Mouse (Mus musculus): ENCODE measurements around the gene Cotl1. TPM values are rescaled to one million over a fixed set of nuclear protein-coding genes. Genes with fewer than 3 reads are reported as not detected.

Cotl1 gene
- polyA plus RNA-seq, 1 experiment from 2014 or later = 92.3 TPM

DNA sequence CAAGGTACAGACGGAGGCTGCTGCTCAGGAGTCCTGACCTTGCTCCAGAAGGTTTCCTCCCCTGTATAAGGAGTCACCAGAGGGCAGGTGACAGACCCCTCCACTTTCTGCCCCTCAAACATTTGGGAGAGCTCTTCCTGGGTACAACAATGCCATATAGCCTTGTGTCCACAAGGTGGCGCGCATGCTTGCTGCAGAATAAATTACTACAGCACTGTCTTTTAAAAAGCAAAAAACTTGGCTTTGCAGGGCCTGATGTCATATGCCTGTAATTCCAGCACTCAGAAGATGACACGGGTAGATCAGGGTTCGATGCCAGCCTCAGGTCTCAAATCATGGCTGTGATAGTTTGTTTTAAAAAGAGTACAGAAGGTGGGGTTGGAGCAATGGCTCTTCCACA lies 57.6 kb downstream of the Cotl1 start:
- Histone ChIP-seq H3K27me3 (no peaks in the 10 kb centered on the region; the same call in 1 of the 2 replicates), H3K4me2 (no peak overlapping the region), H3K36me3 (ENCODE audit: poor library complexity, severe bottlenecking) (no peaks in the 10 kb centered on the region), H3K4me3 (no peak overlapping the region), H3K4me1 (peaks cover 41% of the 10 kb centered on the region), H3K9me3 (replicated peaks) (no peaks in the 10 kb centered on the region), H3K27ac (no peak overlapping the region), H3K9ac (no peak overlapping the region)
- ATAC-seq = no peak
- WGBS = 8% methylated on average over 5 of the region's 5 CpGs

DNA sequence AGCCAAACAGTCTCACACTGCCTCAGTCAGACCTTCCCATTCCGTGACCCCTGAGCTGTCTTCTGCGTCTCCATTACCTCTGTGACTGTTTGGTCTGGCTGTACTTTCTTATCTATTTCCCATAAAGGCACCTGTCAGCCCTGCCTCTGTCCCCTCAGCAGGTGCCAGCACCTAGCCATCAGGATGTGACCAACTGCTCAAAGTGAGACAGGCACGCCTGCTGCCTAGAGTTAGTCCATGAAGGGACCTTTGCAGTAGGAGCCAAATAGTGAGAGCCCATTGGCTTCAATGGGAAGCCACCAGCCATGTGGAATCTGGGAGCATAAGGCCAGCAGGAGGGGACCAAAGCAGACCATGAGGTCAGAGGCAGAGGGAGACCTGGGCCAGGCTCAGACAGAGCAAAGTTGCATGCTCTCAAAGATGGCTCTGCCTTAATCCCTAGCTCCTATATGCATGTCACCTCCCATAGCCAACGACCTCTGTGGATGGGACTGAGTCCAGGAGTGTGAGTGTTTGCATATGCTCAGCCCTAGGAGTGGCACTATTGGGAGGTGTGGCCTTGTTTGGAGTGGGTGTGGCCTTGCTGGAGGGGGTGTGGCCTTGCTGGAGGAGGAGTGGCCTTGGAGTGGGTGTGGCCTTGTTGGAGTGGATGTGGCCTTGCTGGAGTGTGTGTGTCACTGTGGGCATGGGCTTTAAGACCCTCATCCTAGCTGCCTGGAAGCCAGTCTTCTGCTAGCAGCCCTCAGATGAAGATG lies 59.1 kb downstream of the Cotl1 start:
- Histone ChIP-seq H3K27me3 (no peaks in the 10 kb centered on the region; the same call in 1 of the 2 replicates), H3K4me3 (no peak overlapping the region), H3K27ac (no peak overlapping the region), H3K9me3 (replicated peaks) (no peaks in the 10 kb centered on the region), H3K4me2 (no peak overlapping the region), H3K9ac (no peak overlapping the region), H3K36me3 (ENCODE audit: poor library complexity, severe bottlenecking) (no peaks in the 10 kb centered on the region), H3K4me1 (peaks cover 46% of the 10 kb centered on the region)
- ATAC-seq = no peak
- 73% methylated on average over 4 of the region's 4 CpGs for WGBS

DNA sequence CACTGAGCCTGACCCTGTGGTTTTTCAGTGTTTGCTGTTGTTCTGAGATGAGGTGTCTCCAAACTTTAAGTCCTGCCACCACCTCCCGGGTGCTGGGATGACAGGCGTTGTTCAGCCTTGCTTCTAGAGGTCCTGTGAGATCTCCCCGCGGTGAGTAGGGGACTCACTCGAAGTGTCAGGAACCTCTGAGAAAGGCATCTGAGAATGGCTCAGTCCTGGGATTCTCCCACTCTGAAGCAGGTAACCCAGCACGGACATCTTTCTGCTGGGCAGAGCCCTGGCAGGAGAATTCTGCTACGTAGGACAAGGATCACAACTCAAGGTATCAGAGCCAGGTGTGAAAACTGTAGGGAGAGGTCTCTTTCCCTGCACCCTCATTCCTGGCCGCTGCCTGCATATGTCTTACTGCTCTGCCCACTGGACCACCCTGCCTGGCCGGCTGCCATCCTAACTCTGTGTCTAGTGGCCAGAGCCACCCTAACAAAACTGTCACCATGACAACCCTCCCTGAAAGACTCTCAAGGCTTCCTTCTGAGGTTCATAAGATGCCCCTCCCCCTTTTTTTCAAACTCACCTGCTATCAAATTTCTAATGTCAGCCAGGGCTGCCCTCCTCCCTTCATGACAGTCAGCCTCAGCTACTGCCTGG lies 59.8 kb downstream of the Cotl1 start:
- ATAC-seq = no peak
- 76% methylated on average over 9 of the region's 9 CpGs for WGBS
- Histone ChIP-seq H3K4me1 (peaks cover 38% of the 10 kb centered on the region), H3K9ac (no peak overlapping the region), H3K9me3 (replicated peaks) (no peaks in the 10 kb centered on the region), H3K4me3 (no peak overlapping the region), H3K36me3 (ENCODE audit: poor library complexity, severe bottlenecking) (no peaks in the 10 kb centered on the region), H3K27ac (no peak overlapping the region), H3K27me3 (no peaks in the 10 kb centered on the region; the same call in 1 of the 2 replicates), H3K4me2 (no peak overlapping the region)

DNA sequence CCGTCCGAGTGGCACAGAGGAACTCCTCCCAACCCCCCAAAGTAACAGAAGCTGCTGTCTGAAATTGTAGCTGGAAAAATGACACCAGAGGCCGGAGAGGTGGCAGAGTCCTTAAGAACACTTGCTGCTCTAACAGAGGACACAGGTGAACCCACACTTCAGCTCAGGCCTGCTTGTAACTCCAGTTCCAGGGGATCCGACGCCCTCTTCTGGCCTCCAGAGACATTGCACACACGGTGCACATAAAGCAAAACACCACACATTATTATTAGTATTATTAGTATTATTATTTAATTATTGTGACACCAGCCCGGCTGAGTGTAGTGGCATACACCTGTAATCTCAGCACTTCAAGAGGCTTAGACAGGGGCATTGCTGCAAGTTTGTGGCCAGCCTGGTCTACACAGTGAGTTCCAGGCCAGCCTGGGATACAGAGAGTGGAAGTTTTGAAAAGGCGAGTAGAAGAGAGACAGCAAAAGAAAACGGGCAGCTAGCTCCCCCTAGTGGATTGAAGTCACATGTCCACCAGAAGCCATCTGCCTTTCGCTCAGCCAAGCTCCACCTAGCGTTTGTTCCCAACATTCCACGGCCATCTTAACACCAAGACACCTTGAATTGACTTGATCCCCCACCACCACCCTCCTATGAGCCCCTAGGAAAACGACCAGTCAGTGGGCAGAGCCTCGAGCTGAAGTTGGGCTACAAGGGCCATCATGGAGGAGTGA lies 61.2 kb downstream of the Cotl1 start:
- no peaks in the 10 kb centered on the region for H3K36me3 ChIP-seq (ENCODE audit: poor library complexity, severe bottlenecking)
- 0 out of 2 replicates have a peak overlapping the region, but pooled peaks have one; percentile 10 for H3K9ac ChIP-seq
- ATAC-seq = 0 out of 2 replicates have a peak, but pooled peaks have one; percentile 9
- H3K27ac ChIP-seq = peak overlapping the region; percentile 53; the same call in 1 of the 2 replicates
- H3K4me3 ChIP-seq = no peak overlapping the region
- H3K27me3 ChIP-seq = no peaks in the 10 kb centered on the region; the same call in 1 of the 2 replicates
- WGBS = 27% methylated on average over 14 of the region's 14 CpGs
- H3K4me2 ChIP-seq = peak overlapping the region; percentile 90
- H3K4me1 ChIP-seq = peaks cover 28% of the 10 kb centered on the region
- H3K9me3 ChIP-seq (replicated peaks) = no peaks in the 10 kb centered on the region

DNA sequence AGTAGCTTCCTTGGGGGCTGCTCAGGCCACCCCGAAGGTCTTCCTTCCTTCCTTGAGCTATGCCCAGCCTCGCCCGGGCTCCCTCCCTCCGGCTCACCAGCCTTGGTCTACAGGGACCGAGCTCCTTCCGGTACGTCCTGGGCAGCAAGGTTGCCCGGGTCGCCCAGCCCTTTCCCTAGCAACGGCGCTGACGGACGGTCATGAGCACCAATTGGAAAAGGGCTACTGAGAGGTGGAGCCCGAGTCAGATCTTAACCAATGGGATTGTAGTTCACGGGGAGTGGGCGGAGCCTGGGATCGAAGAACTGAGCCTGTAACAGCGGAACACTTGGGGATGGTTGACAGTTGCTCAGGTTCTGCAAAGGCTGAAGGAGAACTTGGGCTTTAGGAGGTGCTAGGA lies 62.1 kb downstream of the Cotl1 start, which contains the start of gene Tldc1:
Gene Tldc1, minus strand, starts transcription at position 154 of the 400 bp plus-strand sequence.
- peak within 1 kb of the TSS; percentile 80 for H3K9ac ChIP-seq
- H3K27ac ChIP-seq = peak within 1 kb of the TSS; percentile 75
- H3K4me1 ChIP-seq = peaks cover 20% of the 10 kb centered on the region
- no peaks in the 10 kb centered on the region; the same call in 1 of the 2 replicates for H3K27me3 ChIP-seq
- 0 out of 2 replicates have a peak, but pooled peaks cover 2% of the 10 kb centered on the region for H3K36me3 ChIP-seq (ENCODE audit: poor library complexity, severe bottlenecking)
- ATAC-seq = peak; percentile 97
- H3K4me2 ChIP-seq = peak within 1 kb of the TSS; percentile 90
- no peaks in the 10 kb centered on the region for H3K9me3 ChIP-seq (replicated peaks)
- peak within 1 kb of the TSS; percentile 58 for H3K4me3 ChIP-seq
- under 1% methylated on average over 18 of the region's 18 CpGs for WGBS

DNA sequence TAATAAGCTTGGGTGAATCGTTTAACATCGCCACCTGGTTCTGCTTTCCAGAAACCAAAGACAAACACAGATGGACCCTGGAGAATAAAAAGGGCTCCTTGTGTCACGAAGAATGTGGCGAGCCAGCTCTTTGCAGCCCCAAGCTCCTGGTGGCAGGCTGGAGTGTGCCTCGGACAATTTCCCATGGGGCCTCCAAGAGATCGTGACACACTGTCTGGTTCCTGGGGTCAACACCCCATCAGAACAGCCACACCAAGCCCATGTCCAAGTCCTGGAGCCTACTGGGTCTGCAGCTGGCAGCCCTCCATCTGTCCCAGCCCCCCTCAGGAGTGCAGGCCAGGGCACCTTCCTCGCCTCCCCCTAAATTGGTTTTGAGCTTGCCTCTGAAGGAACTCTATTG lies 62.6 kb downstream of the Cotl1 start:
- Histone ChIP-seq H3K36me3 (ENCODE audit: poor library complexity, severe bottlenecking) (0 out of 2 replicates have a peak, but pooled peaks cover 6% of the 10 kb centered on the region), H3K27ac (peak overlapping the region; percentile 75), H3K4me2 (peak overlapping the region; percentile 90), H3K9me3 (replicated peaks) (no peaks in the 10 kb centered on the region), H3K9ac (peak overlapping the region; percentile 80), H3K4me1 (peaks cover 20% of the 10 kb centered on the region), H3K27me3 (no peaks in the 10 kb centered on the region; the same call in 1 of the 2 replicates), H3K4me3 (peak overlapping the region; percentile 58)
- WGBS = 21% methylated on average over 7 of the region's 7 CpGs
- no peak for ATAC-seq

DNA sequence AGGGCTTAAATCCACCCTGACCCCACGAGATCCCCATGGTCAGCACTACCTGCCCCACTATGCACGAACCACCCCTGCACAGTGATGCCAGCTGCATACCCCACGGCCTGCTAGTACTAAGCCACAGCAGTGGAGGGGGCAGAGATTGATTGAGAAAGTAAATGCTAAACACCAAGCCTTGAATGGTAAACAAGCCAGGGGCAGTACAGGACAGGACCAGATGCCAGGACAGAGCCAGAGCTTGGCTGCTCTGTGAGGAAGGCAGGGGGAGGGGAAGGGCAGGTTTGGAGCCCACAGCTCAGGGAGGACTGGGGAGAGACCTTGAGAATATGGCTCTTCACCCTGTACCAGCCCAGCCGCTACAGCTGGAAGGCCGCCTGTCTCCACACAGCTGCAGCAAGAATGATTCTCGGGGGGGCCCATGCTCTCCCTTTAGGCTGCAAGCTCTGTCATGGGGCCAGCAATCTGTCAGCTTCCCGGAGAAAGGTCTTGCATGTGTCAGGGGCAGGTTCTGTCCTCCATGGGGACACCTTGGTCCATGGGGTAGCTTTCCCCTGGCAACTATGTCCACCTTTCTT lies 63.6 kb downstream of the Cotl1 start:
- no peak for ATAC-seq
- H3K27me3 ChIP-seq = no peaks in the 10 kb centered on the region; the same call in 1 of the 2 replicates
- peaks cover 12% of the 10 kb centered on the region; the same call in 1 of the 2 replicates for H3K36me3 ChIP-seq (ENCODE audit: poor library complexity, severe bottlenecking)
- no peak overlapping the region for H3K9ac ChIP-seq
- no peak overlapping the region for H3K4me3 ChIP-seq
- H3K9me3 ChIP-seq (replicated peaks) = no peaks in the 10 kb centered on the region
- WGBS = 91% methylated on average over 7 of the region's 7 CpGs
- H3K4me1 ChIP-seq = peaks cover 20% of the 10 kb centered on the region
- no peak overlapping the region for H3K27ac ChIP-seq
- peak overlapping the region; percentile 90 for H3K4me2 ChIP-seq

DNA sequence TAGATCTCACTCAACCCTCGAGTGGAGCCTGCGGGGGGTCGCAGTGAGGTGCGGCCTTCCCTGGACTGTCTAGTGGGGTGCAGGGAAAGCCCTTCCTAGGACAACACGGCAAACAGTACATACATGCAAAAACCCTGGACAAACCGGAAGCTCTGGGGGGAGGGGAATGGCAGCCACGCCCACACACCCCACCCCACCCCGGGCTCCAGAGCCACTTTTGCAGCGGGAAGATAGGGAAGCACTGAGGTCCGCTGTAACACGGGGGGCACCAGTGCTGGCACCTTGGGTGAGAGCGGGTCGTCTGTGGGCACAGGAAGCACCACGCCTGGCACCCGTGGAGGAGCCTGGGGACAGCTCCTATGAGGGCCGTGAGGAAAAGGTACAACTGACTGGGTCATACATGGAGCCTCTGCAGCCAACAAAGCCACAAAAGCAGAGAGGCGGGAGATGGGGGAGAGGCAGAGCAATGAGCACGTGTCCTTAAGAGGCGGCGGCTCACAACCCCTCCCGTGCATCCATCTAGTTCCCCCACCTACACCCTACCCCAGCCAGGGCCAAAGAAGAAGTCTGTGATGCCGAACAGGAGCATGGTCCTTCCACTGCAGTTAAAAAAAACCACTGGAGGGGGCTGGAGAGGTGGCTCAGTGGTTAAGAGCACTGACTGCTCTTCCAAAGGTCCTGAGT lies 74.4 kb downstream of the Cotl1 start:
- Histone ChIP-seq H3K9ac (no peak overlapping the region), H3K27me3 (no peaks in the 10 kb centered on the region), H3K9me3 (replicated peaks) (no peaks in the 10 kb centered on the region), H3K27ac (no peak overlapping the region), H3K4me1 (no peaks in the 10 kb centered on the region), H3K4me3 (no peak overlapping the region), H3K4me2 (no peak overlapping the region), H3K36me3 (ENCODE audit: poor library complexity, severe bottlenecking) (peaks cover 73% of the 10 kb centered on the region)
- WGBS = 87% methylated on average over 22 of the region's 22 CpGs
- ATAC-seq = no peak

DNA sequence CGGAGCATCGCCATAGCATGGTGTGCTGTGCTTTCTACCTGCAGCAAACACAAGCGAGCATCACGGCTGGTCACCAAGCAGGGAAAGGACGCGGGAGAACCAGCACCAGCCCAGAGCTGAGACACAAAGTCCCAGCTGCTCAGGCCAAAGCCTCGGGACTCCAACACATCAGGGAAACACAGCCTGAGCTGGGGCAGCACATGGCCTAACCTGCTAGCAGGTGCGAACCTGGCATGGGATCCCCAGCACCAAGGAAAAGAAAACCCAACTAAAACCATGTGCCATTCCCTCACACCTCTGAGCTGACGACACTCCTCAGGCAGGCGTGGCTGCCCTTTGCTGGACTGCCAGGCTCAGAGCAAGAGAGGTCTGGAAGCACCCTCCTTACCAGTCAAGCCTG lies 75.0 kb downstream of the Cotl1 start:
- WGBS = 84% methylated on average over 10 of the region's 10 CpGs

DNA sequence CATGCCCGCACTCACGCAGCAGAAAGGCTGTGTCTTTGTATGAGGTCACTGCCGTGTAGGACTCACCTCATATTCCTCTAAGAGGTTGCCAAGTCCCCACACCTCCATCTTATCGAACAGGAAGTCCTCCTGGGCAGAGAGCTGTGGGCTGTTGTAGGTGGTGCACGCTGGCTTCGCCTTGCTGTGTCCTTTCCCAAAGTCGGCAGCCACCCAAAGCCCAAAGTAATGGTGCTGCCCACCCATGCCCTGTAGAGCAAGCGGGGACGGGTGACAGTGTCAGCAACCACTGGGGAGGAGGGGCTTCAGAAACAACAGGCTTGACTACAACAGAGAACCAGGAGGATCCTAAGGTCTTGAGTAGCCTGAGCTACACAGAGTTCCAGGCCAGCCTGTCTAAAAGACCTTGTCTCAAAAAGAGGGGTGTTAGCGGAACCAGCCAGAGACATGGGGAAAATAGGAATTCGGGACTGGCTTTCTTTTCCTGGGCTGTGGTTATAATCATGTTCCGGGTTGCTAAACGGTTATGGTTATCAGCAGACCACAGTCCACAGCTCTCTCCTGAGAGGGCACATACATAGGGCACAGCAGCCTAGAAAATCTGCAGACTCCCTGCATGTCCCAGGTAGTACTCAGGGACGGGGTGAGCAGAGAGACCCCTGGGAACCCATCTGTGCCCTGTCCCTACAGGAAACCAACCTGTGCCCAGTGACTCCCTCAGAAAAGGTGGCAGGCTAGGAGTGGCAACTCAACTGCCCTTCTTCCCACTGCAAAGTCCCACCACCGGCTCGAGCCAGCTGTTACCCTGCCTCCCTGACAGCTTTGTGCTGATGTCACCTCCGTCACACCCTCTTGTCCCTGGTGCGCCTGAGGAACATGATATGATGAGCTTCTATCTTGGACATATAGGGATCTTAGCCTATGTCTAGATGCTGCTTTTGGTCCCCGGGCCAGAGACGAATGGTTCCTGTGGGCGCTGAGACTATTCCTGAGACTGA lies 77.8 kb downstream of the Cotl1 start:
- H3K9me3 ChIP-seq (replicated peaks) = no peaks in the 10 kb centered on the region
- H3K4me1 ChIP-seq = no peaks in the 10 kb centered on the region
- WGBS = 90% methylated on average over 21 of the region's 21 CpGs
- H3K27me3 ChIP-seq = no peaks in the 10 kb centered on the region
- ATAC-seq = no peak
- no peak overlapping the region for H3K4me2 ChIP-seq
- peaks cover 70% of the 10 kb centered on the region for H3K36me3 ChIP-seq (ENCODE audit: poor library complexity, severe bottlenecking)
- no peak overlapping the region for H3K9ac ChIP-seq
- H3K4me3 ChIP-seq = no peak overlapping the region
- H3K27ac ChIP-seq = no peak overlapping the region

More for the DNA sequence above, 75.0 kb downstream of the Cotl1 start:
- no peaks in the 10 kb centered on the region for H3K9me3 ChIP-seq (replicated peaks)
- no peak for ATAC-seq
- no peaks in the 10 kb centered on the region for H3K4me1 ChIP-seq
- H3K27me3 ChIP-seq = no peaks in the 10 kb centered on the region
- no peak overlapping the region for H3K9ac ChIP-seq
- no peak overlapping the region for H3K27ac ChIP-seq
- H3K4me2 ChIP-seq = no peak overlapping the region
- no peak overlapping the region for H3K4me3 ChIP-seq
- H3K36me3 ChIP-seq (ENCODE audit: poor library complexity, severe bottlenecking) = peaks cover 79% of the 10 kb centered on the region

Data from forebrain, embryonic 13.5 days (tissue).